ENCODE assay signal across 7 mouse cellular contexts in the genomic region with DNA sequence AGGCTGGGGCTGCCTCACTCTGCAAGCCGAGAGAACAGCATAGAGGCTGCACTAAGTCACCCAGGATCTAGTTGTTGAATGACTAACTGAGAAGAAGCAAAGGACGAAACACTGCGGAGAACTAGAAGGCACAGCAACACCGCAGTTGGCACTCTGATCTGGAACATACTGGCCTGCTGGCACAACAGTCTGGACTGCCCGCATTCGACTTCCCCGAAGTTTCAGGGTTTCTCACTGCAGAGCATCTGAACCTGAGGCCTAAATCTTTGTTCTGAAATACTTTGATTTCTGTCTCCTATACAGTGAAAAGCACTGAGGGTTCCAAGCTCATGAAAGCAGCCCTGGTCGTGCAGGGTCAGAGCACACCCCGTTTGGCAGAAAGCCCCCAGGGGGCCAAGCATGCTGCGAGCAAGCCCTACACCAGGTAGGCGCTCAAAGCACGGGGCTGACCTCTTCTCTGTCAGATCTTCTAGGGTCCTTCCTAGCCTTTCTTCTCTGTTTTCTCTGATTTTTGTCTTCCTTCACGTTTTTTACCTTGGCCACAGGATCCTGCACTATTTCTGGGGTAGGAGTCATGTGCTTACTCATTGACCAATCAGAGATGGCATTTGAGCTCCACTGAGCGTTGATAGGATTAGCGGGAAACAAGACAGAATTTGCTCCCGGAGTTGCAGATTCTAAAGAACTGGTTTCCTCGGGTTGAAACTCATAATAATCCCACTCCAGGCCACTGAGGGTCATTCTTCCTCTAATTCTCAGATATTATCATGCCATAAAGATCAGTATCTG. TPM values are rescaled to one million over a fixed set of nuclear protein-coding genes. Genes with fewer than 3 reads are reported as not detected.
A peak's percentile ranks its signal among the peaks of the same experiment; 100 is the strongest.
DNase-seq lines count a peak whose midpoint lies in the region; ATAC-seq and TF ChIP-seq lines count a peak whose summit lies in the region.

No protein-coding gene starts in this region.

- H3K4me3 ChIP-seq in ES-E14 (ENCODE audit: insufficient read depth in 1 of 2, low read depth in 1 of 2, low read length in 2 of 2, poor library complexity in 1 of 2, severe bottlenecking in 1 of 2), result peak overlapping the region in 1 of 2 experiments; percentile 45; a peak in 2 of 4 replicates
- peak overlapping the region; percentile 35 for H3K4me3 ChIP-seq in forebrain, embryonic 15.5 days
- peak overlapping the region in 1 of 2 experiments; percentile 30; a peak in 2 of 4 replicates for H3K4me3 ChIP-seq in liver, embryonic 14.5 days (ENCODE audit: insufficient read depth in 1 of 2, low read depth in 2 of 2, low read length in 2 of 2)

- peak overlapping the region; percentile 51 for H3K4me2 ChIP-seq in forebrain, embryonic 15.5 days (replicated peaks)
- peak overlapping the region; percentile 50 for H3K4me2 ChIP-seq in liver, embryonic 14.5 days (ENCODE audit: low read depth)

- no peaks in the 10 kb centered on the region for H3K27me3 ChIP-seq in forebrain, embryonic 15.5 days
- no peaks in the 10 kb centered on the region for H3K27me3 ChIP-seq in liver, embryonic 14.5 days (ENCODE audit: control insufficient read depth, insufficient read depth, low read length)

- peak; percentile 74 for ATAC-seq in forebrain, embryonic 15.5 days (replicated peaks)
- peak; percentile 52; the same call in 1 of the 2 replicates for ATAC-seq in liver, embryonic 14.5 days (ENCODE audit: insufficient read depth)

- H3K9ac ChIP-seq in ES-E14 (ENCODE audit: insufficient read depth, low read depth, low read length, poor library complexity, severe bottlenecking), result no peak overlapping the region
- H3K9ac ChIP-seq in forebrain, embryonic 15.5 days (replicated peaks), result no peak overlapping the region
- no peak overlapping the region for H3K9ac ChIP-seq in liver, embryonic 14.5 days (replicated peaks)

- no peak for TF ChIP-seq EP300 in liver, embryonic 14.5 days (IDR thresholded peaks at IDR 0.05; ENCODE audit: low read depth)

- in situ Hi-C loops in ES-E14 (cut with MboI; ENCODE audit: low sequenced_read_pairs in 2 of 2, unreplicated experiment in 2 of 2), result no loop called here

- peak; percentile 35 for DNase-seq in ES-E14 (ENCODE audit: low read depth, low spot score)
- peak; percentile 26 for DNase-seq in brain, embryonic 18.5 days (ENCODE audit: low read depth, low spot score)
- DNase-seq in liver, embryonic 14.5 days (ENCODE audit: low read depth in 3 of 3, low spot score in 3 of 3), result peak in 2 of 3 experiments; percentile 16 to 27
- peak; percentile 21 for DNase-seq in yolk sac, embryonic 10.5 days (ENCODE audit: low spot score)
- no peak for DNase-seq in ovary, postnatal 36 days (ENCODE audit: low spot score)
- DNase-seq in spleen, postnatal 36 days (ENCODE audit: low spot score in 2 of 2), result no peak

- H3K36me3 ChIP-seq in ES-E14 (ENCODE audit: control insufficient read depth, insufficient read depth, low read length, poor library complexity, severe bottlenecking), result no peaks in the 10 kb centered on the region; the same call in 1 of the 2 replicates
- no peaks in the 10 kb centered on the region for H3K36me3 ChIP-seq in forebrain, embryonic 15.5 days
- H3K36me3 ChIP-seq in liver, embryonic 14.5 days (replicated peaks; ENCODE audit: control insufficient read depth, insufficient read depth, low read depth), result no peaks in the 10 kb centered on the region

- H3K4me1 ChIP-seq in ES-E14 (ENCODE audit: control insufficient read depth in 2 of 2, insufficient read depth in 2 of 2, low read length in 2 of 2, poor library complexity in 1 of 2), result peaks cover 0 to 3% of the 10 kb centered on the region in 2 experiments; a peak in 2 of 4 replicates
- H3K4me1 ChIP-seq in forebrain, embryonic 15.5 days, result peaks cover 13% of the 10 kb centered on the region
- H3K4me1 ChIP-seq in liver, embryonic 14.5 days (replicated peaks; ENCODE audit: control insufficient read depth in 2 of 2, insufficient read depth in 2 of 2, low read length in 1 of 2), result peaks cover 3 to 11% of the 10 kb centered on the region in 2 experiments; a peak in 3 of 4 replicates

- H3K27ac ChIP-seq in ES-E14 (ENCODE audit: insufficient read depth, low read depth, low read length, poor library complexity, severe bottlenecking), result no peak overlapping the region
- no peak overlapping the region for H3K27ac ChIP-seq in forebrain, embryonic 15.5 days (replicated peaks)
- H3K27ac ChIP-seq in liver, embryonic 14.5 days, result no peak overlapping the region

- H3K9me3 ChIP-seq in ES-E14 (ENCODE audit: control insufficient read depth, insufficient read depth, low read depth, low read length), result no peaks in the 10 kb centered on the region
- H3K9me3 ChIP-seq in forebrain, embryonic 15.5 days, result no peaks in the 10 kb centered on the region
- H3K9me3 ChIP-seq in liver, embryonic 14.5 days (ENCODE audit: control insufficient read depth, low read length), result no peaks in the 10 kb centered on the region

- WGBS in forebrain, embryonic 15.5 days, result 44% methylated on average over 17 of the region's 17 CpGs
- WGBS in liver, embryonic 14.5 days (ENCODE audit: insufficient replicate concordance), result 48% methylated on average over 17 of the region's 17 CpGs

- no peak for TF ChIP-seq CTCF in liver, embryonic 14.5 days (IDR thresholded peaks at IDR 0.05; ENCODE audit: low read depth)

TF ChIP-seq in ES-E14, 5 proteins besides CTCF, POLR2A, EP300 and RAD21:
- no peak for TF ChIP-seq MAFK (IDR thresholded peaks at IDR 0.05; ENCODE audit: insufficient read depth, low read depth, low read length)
- 0 out of 2 replicates have a peak, but pooled peaks have one; percentile 37 for TF ChIP-seq CHD2 (IDR thresholded peaks at IDR 0.05; ENCODE audit: low read depth, low read length)

RNA-seq across cellular contexts. Expression of a gene that starts 33.6 kb away (rescaled TPM):
- total RNA-seq in ES-E14 (2012; rRNA removed), result 18.0 and 24.2 TPM in 2 replicates
- 136 and 137 TPM in 2 replicates for polyA plus RNA-seq in forebrain, embryonic 15.5 days (2015; fragmentation: Nextera tagmentation; extraction: Ambion mirVana)
- polyA plus RNA-seq in liver, embryonic 14.5 days (2012; rRNA removed), result 9.1 and 23.3 TPM in 2 replicates
- polyA plus RNA-seq in liver, embryonic 14.5 days (2014; fragmentation: Nextera tagmentation; extraction: Ambion mirVana), result 32.4 and 33.8 TPM in 2 replicates

Comparison
In these comparisons a context has a peak if more than half of its experiments do, and no peak if none do; other contexts are left out.
1. DNase-seq: peak in ES-E14 (single experiment), brain, embryonic 18.5 days (single experiment), liver, embryonic 14.5 days (2 of 3) and yolk sac, embryonic 10.5 days (single experiment); none in ovary, postnatal 36 days (single experiment) and spleen, postnatal 36 days (0 of 2).